Mouse (Mus musculus) ES-E14 (cell line): ENCODE measurements at regions not wholly inside any gene's neighbourhood (a gene's known extent, or its start where the extent isn't known, plus 50 kb on each side); places are given as distances from the start of the nearest gene placed in this dataset.
"Not testable (repeated sequence)": the region's sequence is repeated elsewhere in the genome, so short reads cannot be mapped to it uniquely, and the experiment has no call there.

Experiments used
- DNase-seq: peaks from one replicate; pipeline ENCODE4 v3.0.0-alpha.2; 2013; ENCODE audit warnings: low read depth, low spot score
- H3K27ac ChIP-seq: 2 replicates; pipeline ENCODE4 v1.5.1; 2012; ENCODE audit warnings: low read depth, mild to moderate bottlenecking, low read length, moderate library complexity, mixed read lengths; ENCODE audit not compliant: poor library complexity, insufficient read depth, severe bottlenecking
- H3K36me3 ChIP-seq: 2 replicates; pipeline ENCODE4 v1.6.1; 2012; ENCODE audit warnings: mild to moderate bottlenecking, low read length, moderate library complexity, mixed read lengths; ENCODE audit not compliant: control insufficient read depth, poor library complexity, insufficient read depth, severe bottlenecking
- H3K4me1 ChIP-seq, 2 experiments: fragments of 150-350 bp in 1 of 2; sonication (generic) in 1 of 2; 2 replicates each; pipeline ENCODE4 v1.6.1; 2012; ENCODE audit warnings: low read length in 2 of 2, mild to moderate bottlenecking in 1 of 2, mixed read lengths in 1 of 2; ENCODE audit not compliant: control insufficient read depth in 2 of 2, insufficient read depth in 2 of 2, poor library complexity in 1 of 2
- H3K4me3 ChIP-seq, 2 experiments: fragments of 150-350 bp in 1 of 2; sonication (generic) in 1 of 2; 2 replicates each; pipeline ENCODE4 v1.5.1; 2012; ENCODE audit warnings: low read length in 2 of 2, low read depth in 1 of 2, mild to moderate bottlenecking in 1 of 2, mixed read lengths in 1 of 2; ENCODE audit not compliant: insufficient read depth in 1 of 2, poor library complexity in 1 of 2, severe bottlenecking in 1 of 2
- H3K9ac ChIP-seq: 2 replicates; pipeline ENCODE4 v1.6.1; 2012; ENCODE audit warnings: low read depth, mild to moderate bottlenecking, low read length, mixed read lengths; ENCODE audit not compliant: poor library complexity, insufficient read depth, severe bottlenecking
- H3K9me3 ChIP-seq: fragments of 150-350 bp; sonication (generic); 2 replicates; pipeline ENCODE4 v1.6.1; 2012; ENCODE audit warnings: low read depth, mild to moderate bottlenecking, low read length; ENCODE audit not compliant: control insufficient read depth, insufficient read depth
- CHD2 ChIP-seq: IDR thresholded peaks from 2 replicates; pipeline ENCODE4 v1.6.1; 2014; ENCODE audit warnings: mild to moderate bottlenecking, low read depth, low read length, inconsistent platforms
- HCFC1 ChIP-seq: IDR thresholded peaks from 2 replicates; pipeline ENCODE4 v1.6.1; 2012; ENCODE audit warnings: low read length, inconsistent platforms, borderline replicate concordance; ENCODE audit not compliant: insufficient read depth
- MAFK ChIP-seq: IDR thresholded peaks from 2 replicates; pipeline ENCODE4 v1.6.1; 2014; ENCODE audit warnings: mild to moderate bottlenecking, low read depth, low read length, inconsistent platforms; ENCODE audit not compliant: insufficient read depth
- ZC3H11A ChIP-seq: IDR thresholded peaks from 2 replicates; pipeline ENCODE4 v1.6.1; 2012; ENCODE audit warnings: low read depth, mild to moderate bottlenecking, inconsistent platforms, low read length, borderline replicate concordance
- ZNF384 ChIP-seq: IDR thresholded peaks from 2 replicates; pipeline ENCODE4 v1.6.1; 2012; ENCODE audit warnings: low read depth, low read length, inconsistent platforms
- in situ Hi-C, 2 experiments: fragments of 600-800 bp; cut with MboI; formaldehyde crosslinking; loops; one replicate each; pipeline ENCODE4 v1.15.1; 2025; ENCODE audit warnings: low sequenced_read_pairs in 2 of 2, inconsistent platforms in 1 of 2; ENCODE audit not compliant: unreplicated experiment in 2 of 2

DNA sequence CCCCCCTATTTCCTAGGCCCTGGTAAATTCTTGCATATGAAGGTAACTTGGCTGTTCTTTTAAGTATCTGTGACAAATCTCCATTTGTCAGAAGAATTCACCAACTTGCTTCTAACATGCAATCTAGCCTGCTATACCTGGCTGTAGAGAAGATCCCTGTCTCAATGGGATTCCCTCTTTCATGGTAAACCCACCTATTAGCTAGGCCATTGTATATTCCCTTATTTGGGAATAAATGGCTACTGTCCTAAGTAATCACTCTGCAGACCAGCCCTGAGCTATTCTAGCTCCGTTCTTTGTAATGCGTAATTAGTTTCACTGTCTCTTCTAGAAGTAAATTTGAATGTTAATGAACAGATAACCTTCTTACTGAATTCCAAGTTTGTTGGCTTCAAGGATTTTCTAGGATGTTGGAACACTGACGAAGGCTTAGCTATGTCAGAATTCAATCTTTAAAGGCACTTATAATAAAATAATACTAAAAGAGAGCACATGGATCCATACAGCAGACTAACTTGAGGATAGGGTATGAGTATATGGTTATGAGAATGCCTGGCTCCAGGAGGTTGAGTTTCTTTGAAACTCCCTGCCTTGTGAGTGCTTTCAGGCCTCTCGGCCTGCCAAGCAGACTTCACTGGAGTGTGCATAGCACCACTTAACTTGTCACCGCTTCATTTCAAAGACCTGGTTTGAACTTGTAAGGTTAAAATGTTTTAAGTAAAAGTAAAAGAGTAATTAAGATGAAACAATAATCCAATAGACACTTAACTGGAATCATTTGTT is 403.7 kb upstream of the Dab2 start:
- H3K9me3 ChIP-seq, H3K9ac ChIP-seq, H3K36me3 ChIP-seq, in situ Hi-C loops, H3K4me3 ChIP-seq: not testable (repeated sequence)
- peak overlapping the region; percentile 83 for H3K27ac ChIP-seq
- TF ChIP-seq CHD2 = peak; percentile 56; the same call in 1 of the 2 replicates
- H3K4me1 ChIP-seq = peaks cover 4 to 12% of the 10 kb centered on the region in 2 experiments; a peak in 3 of 4 replicates
- peak; percentile 49 for DNase-seq

GRCm38 (mm10) chr15:5915261-5915660 is 384.3 kb upstream of the Dab2 start:
- Histone ChIP-seq H3K4me1 (no peaks in the 10 kb centered on the region), H3K27ac (no peak overlapping the region), H3K36me3 (no peaks in the 10 kb centered on the region), H3K4me3 (no peak overlapping the region), H3K9ac (no peak overlapping the region), H3K9me3 (no peaks in the 10 kb centered on the region)
- in situ Hi-C loops = loop anchor here in 1 of 2 experiments (10.0 kb wide), 1 partner anchor 680 kb away; no protein-coding TSS in a partner anchor
- TF ChIP-seq ZNF384 = no peak
- no peak for TF ChIP-seq HCFC1
- no peak for TF ChIP-seq CHD2
- TF ChIP-seq ZC3H11A = peak; percentile 63
- DNase-seq = peak; percentile 26

GRCm38 (mm10) chr15:5920058-5920457 is 379.5 kb upstream of the Dab2 start:
- in situ Hi-C loops = no loop called here
- H3K4me1 ChIP-seq = peaks cover 0 to 3% of the 10 kb centered on the region in 2 experiments; a peak in 1 of 4 replicates
- TF ChIP-seq ZC3H11A = no peak
- TF ChIP-seq ZNF384 = no peak
- TF ChIP-seq HCFC1 = no peak
- TF ChIP-seq CHD2 = no peak
- no peak for TF ChIP-seq MAFK
- H3K4me3 ChIP-seq = no peak overlapping the region
- H3K27ac ChIP-seq = no peak overlapping the region
- no peaks in the 10 kb centered on the region for H3K36me3 ChIP-seq
- no peak overlapping the region for H3K9ac ChIP-seq
- no peak for DNase-seq
- H3K9me3 ChIP-seq = no peaks in the 10 kb centered on the region

DNA sequence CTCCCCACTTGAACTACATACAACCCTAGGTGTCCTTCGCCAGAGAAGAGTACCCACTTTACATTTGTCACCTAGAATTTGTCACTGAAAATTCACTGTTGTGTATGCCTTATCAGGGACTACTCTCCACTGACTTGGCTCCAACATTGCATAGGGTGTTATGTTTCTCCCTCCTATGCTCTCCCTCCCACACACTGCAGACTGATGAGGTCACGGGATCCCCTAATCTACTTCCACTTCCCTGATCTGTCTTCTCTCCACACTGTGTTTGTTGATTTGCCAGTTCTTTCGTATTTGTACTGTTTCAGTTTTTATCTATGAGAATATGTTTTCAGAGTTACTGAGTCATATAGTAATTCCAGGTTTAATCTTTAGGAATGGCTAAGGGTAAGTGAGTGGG is 371.8 kb upstream of the Dab2 start:
- H3K4me1 ChIP-seq = no peaks in the 10 kb centered on the region
- no peak overlapping the region for H3K9ac ChIP-seq
- TF ChIP-seq HCFC1 (no peak), ZNF384 (no peak), ZC3H11A (no peak), MAFK (no peak), CHD2 (no peak)
- H3K4me3 ChIP-seq = no peak overlapping the region
- H3K9me3 ChIP-seq = no peaks in the 10 kb centered on the region
- H3K36me3 ChIP-seq = no peaks in the 10 kb centered on the region
- in situ Hi-C loops = no loop called here
- no peak for DNase-seq
- no peak overlapping the region for H3K27ac ChIP-seq

- no peak for TF ChIP-seq HCFC1
- no peak for TF ChIP-seq CHD2
- TF ChIP-seq ZNF384 = no peak
- TF ChIP-seq MAFK = no peak
- TF ChIP-seq ZC3H11A = no peak
- Histone ChIP-seq H3K4me3 (no peak overlapping the region), H3K36me3 (no peaks in the 10 kb centered on the region), H3K27ac (peak overlapping the region; percentile 53; the same call in 1 of the 2 replicates), H3K4me1 (peaks cover 3 to 7% of the 10 kb centered on the region in 2 experiments; a peak in 3 of 4 replicates), H3K9ac (no peak overlapping the region), H3K9me3 (no peaks in the 10 kb centered on the region)
- in situ Hi-C loops = no loop called here
- peak; percentile 63 for DNase-seq
Measured at GRCm38 (mm10) chr15:5933586-5933985, 366.0 kb upstream of the Dab2 start.
